In the genomic region with DNA sequence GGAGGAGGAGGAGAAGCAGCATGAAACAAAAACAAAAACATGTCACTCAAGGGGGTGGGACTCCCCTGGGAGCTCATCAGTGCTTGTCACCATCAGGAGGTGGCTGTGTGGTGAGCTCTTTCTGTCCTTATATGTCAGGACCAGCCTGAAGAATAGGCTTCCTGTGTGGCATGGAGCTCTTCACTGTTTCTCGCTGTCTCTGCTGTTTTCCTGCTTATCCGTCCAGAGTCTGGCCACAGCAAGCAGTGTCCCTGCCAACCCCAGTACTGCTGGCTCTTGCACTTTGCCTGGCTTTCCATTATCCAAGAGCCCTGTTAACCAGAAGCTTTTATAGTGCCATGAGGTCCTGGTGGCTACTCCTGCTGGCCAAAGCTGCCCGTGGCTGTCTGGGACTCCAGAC, we compare ENCODE assay signal across 11 mouse cellular contexts.
DNase-seq lines count a peak whose midpoint lies in the region.
"Had no signal": no experiment of that assay in that cellular context is flagged by ENCODE, and none has a peak within 500 bp of the region (broad histone marks: within the 10 kb centered on the region; RNA-seq: fewer than 3 reads in every experiment).

No protein-coding gene starts in this region.

- DNase-seq in heart, adult 8-10 months (ENCODE audit: low spot score) = peak; percentile 24
- DNase-seq in heart, adult 9 months (ENCODE audit: low spot score in 2 of 2) = no peak
- DNase-seq in left cerebral cortex, postnatal 4 days = peak; percentile 22
- DNase-seq in left cerebral cortex, adult 8-10 months (ENCODE audit: low spot score in 2 of 2) = no peak
- peak; percentile 24 to 40 for DNase-seq in cerebellum, postnatal 25 days
- DNase-seq in lung, postnatal 25 days (ENCODE audit: low spot score) = peak; percentile 40
- DNase-seq in ovary, postnatal 10 days (ENCODE audit: low spot score) = no peak
- DNase-seq: adrenal gland, adult 8-10 months; layer of hippocampus, postnatal 36 days; right cerebral cortex, adult 18-20 months; spleen, adult 18-20 months had no signal

- intact Hi-C loops in left cerebral cortex, postnatal 4 days (cut with DNase I) = loop anchor here (10.0 kb wide), 1 partner anchor 532 kb away; no protein-coding TSS in a partner anchor

Comparison
In these comparisons a context has a peak if more than half of its experiments do, and no peak if none do; other contexts are left out.
1. DNase-seq: peak in heart, adult 8-10 months (single experiment), left cerebral cortex, postnatal 4 days (single experiment), cerebellum, postnatal 25 days (2 of 2) and lung, postnatal 25 days (single experiment); none in heart, adult 9 months (0 of 2), left cerebral cortex, adult 8-10 months (0 of 2) and ovary, postnatal 10 days (single experiment).